Mouse (Mus musculus): Measurements from ENCODE around the gene Rarb.

GRCm38 (mm10) chr14:16432550-16432949 is 386.4 kb downstream of the Rarb start:
- no peak for TF ChIP-seq MAX (IDR thresholded peaks at IDR 0.05; ENCODE audit: low read length)
- no peak for TF ChIP-seq GABPA (IDR thresholded peaks at IDR 0.05; ENCODE audit: insufficient replicate concordance, low read depth, low read length)
- TF ChIP-seq RAD21 (IDR thresholded peaks at IDR 0.05; ENCODE audit: low read depth, low read length) = no peak
- TF ChIP-seq NRF1 (IDR thresholded peaks at IDR 0.05; ENCODE audit: low read depth, low read length) = no peak
- TF ChIP-seq CTCF (conservative IDR thresholded peaks at IDR 0.05 in 1 of 2, IDR thresholded peaks at IDR 0.05 in 1 of 2; ENCODE audit: low read depth in 2 of 2, low read length in 2 of 2) = no peak
- TF ChIP-seq POLR2A (IDR thresholded peaks at IDR 0.05; ENCODE audit: low read depth, low read length) = no peak
- no peak for TF ChIP-seq ZMIZ1 (IDR thresholded peaks at IDR 0.05; ENCODE audit: low read depth, low read length)
- TF ChIP-seq MXI1 (IDR thresholded peaks at IDR 0.05; ENCODE audit: low read depth, low read length) = no peak
- TF ChIP-seq ELF1 (IDR thresholded peaks at IDR 0.05; ENCODE audit: low read depth, low read length) = no peak

Data from CH12.LX (cell line).